Mouse (Mus musculus) kidney, adult 8-10 months (tissue): ENCODE data around the gene Rps10.
A peak's percentile ranks its signal among the peaks of the same experiment; 100 is the strongest.

Experiments used
- DNase-seq, 2 experiments: peaks; one replicate each; pipeline ENCODE4 v3.0.0; 2022

Rps10 gene

DNA sequence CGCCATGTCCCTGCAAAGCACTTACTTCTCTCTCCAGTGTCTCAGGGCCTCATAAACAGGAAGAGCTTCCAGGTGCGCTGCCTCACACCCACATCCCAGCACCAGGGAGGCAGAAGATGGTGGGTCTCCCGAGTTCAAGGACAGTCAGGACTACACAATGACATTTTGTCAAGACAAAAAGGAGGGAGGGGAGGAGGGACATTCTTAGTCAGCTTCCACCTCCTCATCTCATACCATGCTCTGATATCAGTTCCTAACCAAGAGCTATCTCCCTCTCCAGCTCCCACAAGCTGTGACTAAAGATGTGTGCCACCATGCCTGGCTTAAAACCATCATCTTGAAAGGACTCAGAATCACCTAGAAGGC is 25.0 kb downstream of the Rps10 start:
- no peak for DNase-seq

DNA sequence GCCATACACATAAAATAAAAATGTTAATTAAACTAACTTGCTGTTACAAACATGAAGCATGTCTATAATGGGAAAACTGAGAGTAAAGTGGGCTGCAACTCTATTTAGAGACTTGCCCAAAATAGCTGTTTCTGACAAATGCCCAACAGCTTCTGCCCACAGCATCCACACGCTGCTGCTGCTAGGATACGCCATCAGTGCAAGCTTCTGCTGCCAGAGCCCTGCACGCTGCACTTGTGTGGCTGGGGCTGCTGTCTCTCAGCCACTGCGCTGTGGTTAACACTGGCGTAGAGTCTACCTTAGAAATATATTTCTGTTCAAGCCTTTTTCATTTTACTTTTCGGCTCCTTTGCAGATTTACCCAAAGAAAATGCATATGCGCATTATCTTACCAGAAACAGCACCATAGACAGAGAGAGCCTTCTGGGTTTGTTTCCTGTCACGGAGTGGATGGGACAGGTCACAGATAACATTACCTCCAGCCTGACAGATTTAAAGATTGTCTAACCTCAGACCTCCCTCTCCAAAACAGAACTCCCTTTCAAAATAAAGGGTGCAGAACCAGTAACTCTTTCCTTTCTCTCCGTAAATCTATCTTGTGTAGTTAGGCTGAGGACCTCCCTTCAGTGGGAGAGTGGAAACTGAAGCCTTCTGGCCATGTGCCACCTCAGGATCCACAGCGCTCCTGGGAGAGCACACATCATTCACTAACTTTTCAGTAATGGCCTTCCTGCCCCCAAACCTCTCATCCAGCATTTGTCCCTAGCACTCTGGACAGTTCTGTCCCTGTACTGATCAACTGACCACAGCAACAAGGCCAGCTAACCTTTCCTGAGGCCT is 25.6 kb downstream of the Rps10 start:
- DNase-seq = no peak

DNA sequence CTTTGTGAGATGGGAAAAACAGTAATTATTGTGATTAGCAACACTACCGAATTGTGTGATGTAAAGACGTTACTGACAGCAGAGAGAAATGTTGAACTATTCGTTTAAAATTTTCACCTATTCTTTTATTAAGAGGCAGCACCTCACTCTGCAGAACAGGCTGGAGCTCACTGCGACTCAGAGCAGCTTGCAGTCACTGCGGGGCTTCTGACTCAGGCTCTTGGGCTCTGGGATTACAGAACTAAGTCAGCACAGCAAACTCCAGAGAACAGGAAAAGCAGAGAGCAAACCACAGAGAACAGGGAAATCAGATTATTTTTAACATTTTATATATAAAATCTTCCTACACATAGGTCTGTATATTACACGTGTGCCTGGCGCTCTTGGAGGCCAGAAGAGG is 26.9 kb downstream of the Rps10 start:
- no peak for DNase-seq

DNA sequence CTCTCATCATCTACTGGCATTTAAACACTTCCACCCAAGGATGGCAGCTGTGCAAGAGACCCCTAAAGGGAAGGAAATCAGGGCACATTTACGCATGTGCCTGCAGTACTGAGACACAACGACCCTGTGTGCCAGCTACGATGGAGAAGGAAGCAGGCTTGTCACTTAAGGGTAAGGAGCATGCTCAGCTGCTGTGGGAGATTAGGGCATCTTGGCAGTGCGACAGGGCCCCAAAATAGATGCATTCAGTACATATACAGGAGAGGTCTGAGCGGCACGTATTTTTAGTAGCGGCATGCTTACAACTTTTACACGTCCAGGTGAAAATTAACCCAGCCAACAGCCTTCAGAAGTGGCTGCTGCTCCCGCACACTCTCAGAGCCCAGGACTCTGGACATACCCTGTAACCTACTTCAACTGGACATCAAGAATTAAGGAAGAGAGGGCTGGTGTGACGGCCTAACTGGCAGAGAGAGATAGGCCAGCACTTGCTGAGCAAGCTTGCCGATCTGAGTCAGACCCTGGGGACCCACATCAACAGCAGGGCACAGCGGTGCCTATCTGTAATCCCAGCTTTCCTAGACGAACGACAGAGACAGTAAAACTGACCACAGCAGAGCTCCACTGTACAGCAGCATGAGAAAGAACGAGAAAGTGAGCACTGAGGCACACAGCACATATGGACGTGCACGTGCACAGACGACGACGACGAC is 32.8 kb downstream of the Rps10 start:
- no peak for DNase-seq

DNA sequence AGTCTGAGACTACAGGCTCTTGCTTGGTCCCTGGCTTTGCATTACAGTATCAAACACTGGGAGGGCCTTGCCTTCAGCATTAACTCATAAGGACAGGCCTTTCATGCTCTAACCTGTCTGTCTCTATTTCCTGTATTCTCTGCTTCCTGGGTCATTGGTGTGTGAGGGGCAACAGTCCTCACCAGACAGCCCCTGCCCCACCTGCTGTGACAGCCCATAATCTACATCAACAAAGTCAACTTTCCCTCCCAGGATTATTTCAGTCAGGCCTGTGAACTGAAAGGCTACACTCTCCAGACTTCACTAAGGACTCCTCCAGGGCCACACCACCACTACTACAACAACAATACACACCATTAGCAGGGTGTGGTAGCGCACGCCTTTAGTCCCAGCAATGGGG is 33.4 kb downstream of the Rps10 start:
- DNase-seq = no peak

DNA sequence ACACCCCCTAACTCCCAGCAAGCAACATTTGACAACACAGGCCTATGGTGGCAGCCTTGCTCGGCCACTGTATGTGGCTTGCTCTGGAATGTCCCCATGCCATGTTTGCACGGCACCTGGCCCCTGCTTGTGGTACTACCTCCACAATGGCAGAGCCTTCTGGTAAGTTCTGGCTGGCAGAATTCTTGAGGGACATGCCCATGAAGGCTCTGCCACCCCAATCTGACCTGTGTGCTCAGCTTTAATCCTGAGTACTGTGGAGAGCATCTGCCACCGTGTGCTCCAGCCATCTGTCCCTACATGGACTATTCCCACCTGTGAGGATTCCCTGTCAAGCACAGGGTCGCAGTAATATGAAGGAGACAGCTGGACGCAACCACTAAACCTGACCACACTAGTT is 35.6 kb downstream of the Rps10 start:
- no peak for DNase-seq

DNA sequence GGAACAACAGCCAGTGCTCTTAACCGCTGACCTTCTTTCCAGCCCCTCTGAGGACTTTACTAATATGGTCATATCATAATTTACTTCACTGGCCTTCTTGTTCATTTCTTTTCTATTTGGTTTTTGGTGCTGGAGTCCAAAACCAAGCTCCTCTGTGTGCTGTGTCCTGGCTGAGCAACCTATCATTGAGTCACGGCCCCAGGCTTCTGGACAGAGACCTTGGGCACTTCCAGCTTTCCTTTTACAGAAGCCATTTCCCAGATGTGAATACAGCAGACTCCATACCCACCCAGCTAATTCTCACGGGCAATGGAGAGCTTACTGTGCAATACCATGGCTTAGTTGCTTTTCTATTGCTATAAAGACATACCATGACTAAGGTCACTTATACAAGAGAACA is 36.2 kb downstream of the Rps10 start:
- no peak for DNase-seq

DNA sequence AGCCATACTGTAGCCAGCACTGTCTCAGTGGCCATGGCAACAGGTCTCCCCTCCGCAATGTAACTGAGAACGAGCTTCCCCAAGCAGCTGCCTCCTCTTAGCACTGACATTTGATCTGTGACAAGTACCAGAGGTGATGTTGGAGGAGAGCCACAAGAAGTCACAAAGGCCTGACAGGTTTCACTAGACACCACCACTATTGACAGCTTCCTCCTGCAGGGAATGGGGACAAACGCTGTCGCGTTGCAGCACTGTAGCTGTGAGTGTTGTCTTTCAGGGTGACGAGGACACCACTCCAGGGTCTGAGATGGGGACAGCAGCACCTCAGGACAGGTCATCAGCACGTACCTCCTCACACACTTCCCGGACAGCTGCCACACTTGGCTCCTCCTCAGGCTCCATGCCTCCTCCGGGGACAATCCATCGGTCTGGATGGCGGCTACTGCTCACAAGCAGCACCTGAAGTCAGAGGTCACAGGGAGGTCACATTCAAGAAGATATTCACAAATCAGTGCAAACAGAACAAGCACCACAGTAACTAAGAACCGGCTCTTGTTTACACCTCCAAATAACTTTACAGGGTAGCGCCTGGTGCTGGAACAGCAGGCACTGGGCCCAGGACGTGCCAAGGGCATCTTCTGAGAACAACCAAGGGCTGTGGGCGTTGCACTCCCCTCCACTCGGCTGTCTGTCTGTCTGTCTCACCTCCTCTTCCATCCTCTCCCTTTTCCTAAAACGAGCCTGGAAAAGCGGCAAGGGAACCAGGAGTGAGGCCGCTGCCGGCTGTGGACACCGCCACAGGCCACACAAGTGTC is 39.9 kb downstream of the Rps10 start:
- DNase-seq = no peak

DNA sequence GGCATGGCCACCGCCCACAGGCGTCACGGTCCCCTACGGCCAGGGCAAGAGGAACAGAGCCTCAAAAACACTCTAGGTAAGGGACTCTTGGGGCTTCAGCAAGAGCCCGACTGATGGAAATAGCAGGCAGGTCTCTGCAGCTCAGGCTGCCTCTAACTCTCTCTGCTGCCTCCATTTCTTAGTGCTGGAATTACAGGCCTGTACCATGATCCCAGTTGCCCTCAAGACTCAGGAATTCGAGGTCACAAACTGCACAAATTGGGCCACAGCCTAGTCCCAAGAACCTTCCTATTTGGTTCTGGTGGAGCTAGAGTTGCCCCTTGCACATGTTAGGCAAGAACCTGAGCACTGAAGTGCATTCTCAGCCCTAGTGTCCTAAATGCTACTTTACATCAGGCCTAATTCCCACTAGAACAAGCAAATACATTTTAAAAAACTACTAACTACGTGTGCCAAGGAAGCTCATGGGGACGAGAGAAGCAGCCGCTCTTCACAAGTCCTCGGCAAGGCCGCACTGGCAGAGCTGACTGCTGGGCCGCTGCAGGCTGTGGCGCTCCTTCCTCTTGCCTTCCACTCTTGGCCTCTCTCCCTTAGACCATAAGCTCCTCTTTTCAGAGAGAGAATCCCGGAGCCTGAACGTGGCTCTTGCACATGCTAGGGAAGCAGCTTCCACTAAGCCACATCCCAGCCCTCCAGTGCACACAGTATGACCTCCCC is 40.7 kb downstream of the Rps10 start:
- DNase-seq = no peak

DNA sequence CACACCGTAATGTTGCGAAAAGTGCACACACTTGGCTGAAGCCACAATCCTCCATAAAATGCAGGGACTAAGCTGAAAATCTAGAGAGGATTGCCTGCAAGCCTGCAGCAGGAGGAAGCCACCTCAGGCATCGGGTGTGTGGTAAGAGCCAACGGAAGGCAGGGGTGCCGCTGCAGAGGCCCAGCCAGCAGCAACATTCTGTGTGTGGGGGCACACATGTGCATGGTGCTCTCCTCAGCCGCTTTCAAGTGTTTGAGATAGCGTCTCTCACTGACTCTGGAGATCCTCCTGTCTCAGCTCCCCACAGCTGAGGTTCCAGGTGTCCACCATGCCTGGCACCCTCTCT is 43.9 kb downstream of the Rps10 start:
- DNase-seq = no peak

DNA sequence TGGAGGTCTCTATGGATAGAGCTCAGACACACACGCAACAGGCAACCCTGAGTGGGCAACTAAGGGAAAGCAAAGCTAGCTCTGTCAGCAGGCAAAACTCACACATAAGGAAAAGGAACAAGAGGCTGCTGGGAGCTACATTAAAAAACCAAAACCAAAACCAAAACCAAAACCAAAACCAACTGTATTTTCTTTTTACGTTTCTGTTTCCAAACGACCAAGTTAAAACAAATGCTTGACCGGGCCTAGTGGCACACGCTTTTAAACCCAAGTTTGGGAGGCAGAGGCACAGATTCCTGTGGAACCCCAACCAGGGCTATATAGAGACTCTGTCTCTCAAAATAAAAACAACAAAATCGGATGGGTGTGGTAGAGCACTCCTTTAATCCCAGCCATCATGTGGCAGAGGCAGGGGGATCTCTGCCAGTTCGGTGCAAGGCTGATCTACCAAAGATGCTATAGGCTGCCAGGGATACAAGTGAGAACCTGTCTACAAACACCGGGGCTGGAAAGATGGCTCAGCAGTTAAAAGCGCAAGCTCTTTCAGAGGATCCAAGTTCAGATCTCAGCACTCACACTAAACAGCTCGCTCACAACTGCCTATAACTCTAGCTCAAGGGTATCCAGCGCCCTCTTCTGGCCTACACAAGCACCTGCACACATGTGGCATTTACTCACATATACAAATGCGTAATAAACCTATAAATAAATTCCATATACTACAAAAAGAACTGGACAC is 44.5 kb downstream of the Rps10 start:
- DNase-seq = no peak

DNA sequence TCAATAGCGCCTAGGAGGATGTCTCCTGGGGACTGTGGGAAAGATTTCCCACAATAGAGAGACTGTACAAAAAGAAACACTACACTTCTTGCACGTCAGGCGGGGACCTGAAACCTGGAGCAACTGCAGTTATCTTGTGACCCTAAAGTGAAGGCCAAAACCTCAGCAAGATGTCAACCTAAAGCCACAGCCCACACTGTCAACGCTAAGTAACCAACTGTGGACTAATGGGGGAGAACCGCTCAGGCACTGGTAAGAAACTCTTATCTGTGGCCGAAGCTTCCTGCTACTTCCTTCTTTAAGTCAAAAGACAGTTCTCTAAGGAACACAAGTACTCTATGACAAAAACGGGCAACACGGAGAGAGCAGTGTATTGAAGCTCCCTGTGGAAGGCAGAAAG is 48.2 kb downstream of the Rps10 start:
- DNase-seq = no peak

DNA sequence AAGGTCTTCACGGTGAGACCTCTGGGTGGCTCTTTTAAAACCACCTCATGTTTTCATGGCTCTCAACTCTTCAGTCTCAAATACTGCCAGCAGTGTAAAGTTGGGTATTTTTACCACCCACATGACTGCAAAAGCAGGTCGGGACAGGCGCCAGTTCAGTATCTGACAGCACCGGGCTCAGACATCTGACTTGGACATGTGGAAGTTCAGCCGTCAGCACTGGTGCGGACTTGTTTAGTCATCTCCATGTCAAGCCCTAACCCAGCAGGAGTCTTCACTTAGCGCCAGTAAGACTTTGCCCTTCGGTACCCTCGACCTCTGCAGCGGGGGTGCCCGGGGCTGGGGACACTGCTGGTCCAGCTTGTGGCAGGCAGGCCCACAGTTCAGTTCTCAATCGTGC is 49.2 kb downstream of the Rps10 start:
- peak; percentile 57 to 67 for DNase-seq

DNA sequence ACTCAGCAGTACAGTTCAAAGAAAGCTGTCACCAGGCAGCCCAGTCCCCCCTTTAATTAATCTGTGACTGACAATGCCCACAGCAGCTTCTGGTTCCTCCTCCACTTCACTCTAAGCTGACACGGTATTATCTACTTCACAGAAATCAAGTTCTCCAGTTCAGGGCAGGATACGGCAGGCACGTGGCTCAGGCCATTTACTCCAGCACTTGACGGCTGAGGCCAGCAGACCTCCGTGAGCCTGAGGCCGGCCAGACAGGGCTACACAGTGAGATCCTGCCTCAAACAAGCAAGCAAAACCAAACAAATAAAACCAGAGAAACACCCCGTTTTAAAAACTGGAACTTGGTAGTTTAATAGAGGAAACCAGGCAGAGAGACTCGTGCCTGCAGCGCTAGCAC is 49.8 kb downstream of the Rps10 start:
- no peak for DNase-seq

DNA sequence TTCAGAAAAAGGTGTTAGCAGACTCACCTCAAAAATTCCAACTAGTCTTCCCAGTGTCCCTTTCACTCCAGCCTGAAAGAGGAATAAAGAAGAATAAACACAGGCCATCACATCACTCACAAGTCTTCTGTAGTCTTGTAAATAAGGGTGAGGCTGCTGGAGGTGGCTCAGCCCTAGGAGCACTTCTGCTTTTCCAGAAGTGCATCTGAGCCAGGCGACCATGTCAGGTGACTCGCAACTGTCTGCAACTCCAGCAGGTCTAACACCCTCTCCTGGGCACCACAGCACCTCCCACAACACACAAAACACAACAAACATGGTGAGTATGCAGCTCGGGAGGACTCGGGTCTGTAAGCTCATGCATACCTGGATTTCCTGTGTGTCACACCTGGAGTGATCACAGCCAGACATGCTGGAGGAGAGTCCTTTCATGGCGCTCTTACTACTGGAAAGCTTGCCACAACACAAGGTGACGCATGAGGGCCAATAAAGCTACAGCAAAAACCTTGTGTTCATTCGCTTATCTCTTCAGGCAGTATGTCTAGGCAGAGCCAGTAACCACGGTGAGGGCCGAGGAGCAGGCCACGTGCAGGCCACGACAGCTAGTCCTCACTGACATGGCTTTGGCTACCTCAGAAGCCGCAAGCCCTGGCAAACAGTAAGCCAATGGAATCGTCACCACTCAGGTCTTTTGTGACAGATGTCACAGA is 53.1 kb downstream of the Rps10 start:
- DNase-seq = no peak
